Mouse (Mus musculus): ENCODE measurements around the gene Hist3h2ba. TPM values are rescaled to one million over a fixed set of nuclear protein-coding genes. Genes with fewer than 3 reads are reported as not detected.

Gene Hist3h2ba
- total and polyA plus RNA-seq, 2 experiments, result 0.37 TPM; not detected in 1

DNA sequence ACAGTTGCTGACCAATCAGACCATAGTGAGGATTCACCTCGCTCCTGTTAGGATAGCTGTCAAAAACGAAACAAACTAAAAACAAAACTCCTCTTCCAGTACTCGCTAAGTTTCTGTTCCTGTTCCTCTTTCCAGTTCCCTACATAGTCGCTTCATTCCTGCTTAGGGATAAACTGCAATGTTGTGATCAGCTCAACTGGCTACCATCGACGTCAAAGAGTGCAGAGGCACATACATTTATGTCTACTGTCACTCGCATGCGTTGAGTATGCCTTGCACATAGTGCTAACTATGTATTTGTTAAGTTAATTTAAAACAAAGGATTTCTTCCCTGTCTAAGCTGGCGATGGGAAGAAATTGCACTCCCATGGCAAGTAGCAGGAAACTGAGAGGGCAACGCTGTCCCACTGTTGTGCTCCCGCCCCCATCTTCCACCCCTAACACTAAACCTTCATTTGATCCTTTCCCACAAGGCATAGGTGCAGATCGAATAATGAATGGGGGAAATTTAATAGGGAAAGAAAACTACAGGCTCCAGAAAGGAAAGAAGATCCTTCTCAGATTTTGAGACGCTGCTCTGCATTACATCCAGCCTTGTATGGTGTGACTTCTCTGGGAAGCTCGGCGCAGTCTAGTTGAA lies 10.6 kb downstream of the Hist3h2ba start:
- DNase-seq (ENCODE audit: extremely low read depth, low read depth, low spot score), result peak; percentile 48
- 0 out of 2 replicates have a peak, but pooled peaks cover 2% of the 10 kb centered on the region for H3K36me3 ChIP-seq (ENCODE audit: control insufficient read depth, insufficient read depth, low read length)
- peaks cover 3% of the 10 kb centered on the region; the same call in 1 of the 2 replicates for H3K4me1 ChIP-seq (ENCODE audit: control insufficient read depth, insufficient read depth, low read length)
- no peak overlapping the region for H3K4me3 ChIP-seq (ENCODE audit: insufficient read depth, low read depth, low read length)
- TF ChIP-seq POLR2A (IDR thresholded peaks at IDR 0.05; ENCODE audit: extremely low read depth, insufficient read depth, low read length) (no peak), CTCF (IDR thresholded peaks at IDR 0.05; ENCODE audit: low read depth, low read length) (no peak)
- H3K79me2 ChIP-seq (ENCODE audit: control insufficient read depth, insufficient read depth, low read length), result peaks cover 2% of the 10 kb centered on the region; the same call in 1 of the 2 replicates
- 40% methylated on average over 15 of the region's 15 CpGs for whole genome bisulfite sequencing
- 0 out of 2 replicates have a peak, but pooled peaks cover 5% of the 10 kb centered on the region for H3K27me3 ChIP-seq (ENCODE audit: control insufficient read depth, insufficient read depth, low read length)
- H3K27ac ChIP-seq (replicated peaks; ENCODE audit: insufficient read depth, low read depth, low read length), result no peak overlapping the region
- no peak overlapping the region for H3K9ac ChIP-seq (ENCODE audit: low read depth, low read length)

DNA sequence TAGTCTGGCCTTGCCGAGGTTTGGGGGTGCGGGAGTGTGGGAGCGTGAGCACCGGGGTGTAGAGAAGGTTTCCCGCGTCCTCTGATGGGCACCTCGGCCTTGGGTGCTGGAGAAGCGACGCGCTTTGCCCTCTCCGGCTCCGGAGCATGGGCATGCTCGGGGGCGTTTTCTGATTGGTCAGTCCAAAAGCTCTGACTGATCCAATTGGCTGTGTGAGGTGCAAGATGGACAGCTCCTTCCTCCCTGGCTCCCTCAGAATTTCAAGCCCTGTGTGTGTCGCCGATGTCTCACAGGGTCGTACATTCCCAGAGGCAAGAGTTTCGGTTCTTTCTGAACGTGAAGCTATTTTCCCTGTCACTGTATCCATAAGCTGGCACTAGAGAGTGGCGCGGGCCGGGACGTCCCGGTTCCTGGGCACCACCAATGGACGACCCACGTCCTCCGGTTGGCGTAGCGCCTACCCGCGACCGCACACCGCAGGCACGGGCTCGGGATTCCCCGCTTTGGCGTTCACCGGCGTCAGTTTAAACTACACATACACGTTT lies 11.3 kb downstream of the Hist3h2ba start:
- Histone ChIP-seq H3K4me3 (ENCODE audit: insufficient read depth, low read depth, low read length) (peak overlapping the region; percentile 58), H3K4me1 (ENCODE audit: control insufficient read depth, insufficient read depth, low read length) (peaks cover 3% of the 10 kb centered on the region; the same call in 1 of the 2 replicates), H3K27ac (replicated peaks; ENCODE audit: insufficient read depth, low read depth, low read length) (no peak overlapping the region), H3K79me2 (ENCODE audit: control insufficient read depth, insufficient read depth, low read length) (peaks cover 2% of the 10 kb centered on the region; the same call in 1 of the 2 replicates), H3K36me3 (ENCODE audit: control insufficient read depth, insufficient read depth, low read length) (0 out of 2 replicates have a peak, but pooled peaks cover 2% of the 10 kb centered on the region), H3K9ac (ENCODE audit: low read depth, low read length) (peak overlapping the region; percentile 29), H3K27me3 (ENCODE audit: control insufficient read depth, insufficient read depth, low read length) (0 out of 2 replicates have a peak, but pooled peaks cover 5% of the 10 kb centered on the region)
- peak; percentile 73 for DNase-seq (ENCODE audit: extremely low read depth, low read depth, low spot score)
- WGBS, result 14% methylated on average over 40 of the region's 40 CpGs
- TF ChIP-seq CTCF (IDR thresholded peaks at IDR 0.05; ENCODE audit: low read depth, low read length) (peak; percentile 34; the same call in 1 of the 2 replicates), POLR2A (IDR thresholded peaks at IDR 0.05; ENCODE audit: extremely low read depth, insufficient read depth, low read length) (no peak)

DNA sequence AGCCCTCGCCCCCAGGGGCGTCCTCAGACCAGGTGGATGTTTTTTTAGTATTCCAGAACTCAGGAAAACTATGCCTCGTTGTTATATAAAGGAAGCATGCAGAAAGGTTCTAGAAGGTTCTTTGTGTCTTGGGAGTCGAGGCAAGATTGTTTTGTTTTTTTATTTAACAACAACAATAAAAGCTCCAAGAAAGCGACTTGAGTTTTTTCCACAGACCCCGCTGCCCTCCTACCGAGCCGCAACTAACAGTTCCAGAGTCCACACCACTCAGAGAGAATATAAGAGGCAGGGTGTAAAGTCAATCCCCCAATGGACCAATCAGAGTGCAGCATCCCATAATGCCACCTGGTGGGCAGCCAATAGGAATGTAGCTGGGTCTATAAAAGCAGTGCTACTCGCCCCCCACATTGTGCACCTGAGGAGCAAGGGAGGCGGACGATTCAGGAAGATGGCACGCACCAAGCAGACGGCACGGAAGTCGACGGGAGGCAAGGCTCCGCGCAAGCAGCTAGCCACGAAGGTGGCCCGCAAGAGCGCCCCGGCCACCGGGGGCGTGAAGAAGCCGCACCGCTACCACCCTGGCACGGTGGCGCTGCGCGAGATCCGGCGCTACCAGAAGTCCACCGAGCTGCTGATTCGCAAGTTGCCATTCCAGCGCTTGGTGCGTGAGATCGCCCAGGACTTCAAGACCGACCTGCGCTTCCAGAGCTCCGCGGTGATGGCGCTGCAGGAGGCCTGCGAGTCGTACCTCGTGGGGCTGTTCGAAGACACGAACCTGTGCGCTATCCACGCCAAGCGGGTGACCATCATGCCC lies 12.9 kb downstream of the Hist3h2ba start:
- H3K27ac ChIP-seq (replicated peaks; ENCODE audit: insufficient read depth, low read depth, low read length), result no peak overlapping the region
- no peaks in the 10 kb centered on the region for H3K79me2 ChIP-seq (ENCODE audit: control insufficient read depth, insufficient read depth, low read length)
- no peak overlapping the region for H3K4me3 ChIP-seq (ENCODE audit: insufficient read depth, low read depth, low read length)
- 0 out of 2 replicates have a peak, but pooled peaks cover 2% of the 10 kb centered on the region for H3K36me3 ChIP-seq (ENCODE audit: control insufficient read depth, insufficient read depth, low read length)
- H3K4me1 ChIP-seq (ENCODE audit: control insufficient read depth, insufficient read depth, low read length), result peaks cover 3% of the 10 kb centered on the region; the same call in 1 of the 2 replicates
- no peak overlapping the region for H3K9ac ChIP-seq (ENCODE audit: low read depth, low read length)
- DNase-seq (ENCODE audit: extremely low read depth, low read depth, low spot score), result no peak
- 0 out of 2 replicates have a peak, but pooled peaks cover 5% of the 10 kb centered on the region for H3K27me3 ChIP-seq (ENCODE audit: control insufficient read depth, insufficient read depth, low read length)
- WGBS, result 63% methylated on average over 50 of the region's 50 CpGs
- TF ChIP-seq CTCF (IDR thresholded peaks at IDR 0.05; ENCODE audit: low read depth, low read length), result no peak
- no peak for TF ChIP-seq POLR2A (IDR thresholded peaks at IDR 0.05; ENCODE audit: extremely low read depth, insufficient read depth, low read length)

DNA sequence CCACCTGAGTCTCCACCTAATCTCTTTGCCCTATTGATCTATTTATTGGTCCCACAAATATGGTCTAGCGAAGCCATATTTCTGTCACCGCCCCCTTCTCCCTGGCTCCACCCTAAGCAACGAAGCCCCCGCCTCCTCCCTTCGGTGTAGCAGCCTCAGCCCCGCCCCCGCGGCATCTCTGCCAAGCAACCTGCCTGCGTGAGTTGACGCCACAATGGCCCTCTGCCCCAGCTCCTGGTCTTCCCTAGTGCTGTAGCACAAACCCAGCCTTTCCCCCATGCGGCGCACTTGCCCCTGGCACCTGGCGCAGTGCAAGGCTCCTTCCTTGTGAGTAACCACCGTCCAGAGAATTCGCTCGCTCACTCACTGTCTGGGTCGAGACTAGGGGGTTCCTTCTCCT lies 14.8 kb downstream of the Hist3h2ba start:
- Histone ChIP-seq H3K36me3 (ENCODE audit: control insufficient read depth, insufficient read depth, low read length) (no peaks in the 10 kb centered on the region), H3K9ac (ENCODE audit: low read depth, low read length) (no peak overlapping the region), H3K27me3 (ENCODE audit: control insufficient read depth, insufficient read depth, low read length) (0 out of 2 replicates have a peak, but pooled peaks cover 5% of the 10 kb centered on the region), H3K4me3 (ENCODE audit: insufficient read depth, low read depth, low read length) (no peak overlapping the region), H3K4me1 (ENCODE audit: control insufficient read depth, insufficient read depth, low read length) (peaks cover 3% of the 10 kb centered on the region; the same call in 1 of the 2 replicates), H3K27ac (replicated peaks; ENCODE audit: insufficient read depth, low read depth, low read length) (no peak overlapping the region), H3K79me2 (ENCODE audit: control insufficient read depth, insufficient read depth, low read length) (no peaks in the 10 kb centered on the region)
- TF ChIP-seq CTCF (IDR thresholded peaks at IDR 0.05; ENCODE audit: low read depth, low read length), result no peak
- no peak for TF ChIP-seq POLR2A (IDR thresholded peaks at IDR 0.05; ENCODE audit: extremely low read depth, insufficient read depth, low read length)
- WGBS, result 37% methylated on average over 17 of the region's 17 CpGs
- no peak for DNase-seq (ENCODE audit: extremely low read depth, low read depth, low spot score)

DNA sequence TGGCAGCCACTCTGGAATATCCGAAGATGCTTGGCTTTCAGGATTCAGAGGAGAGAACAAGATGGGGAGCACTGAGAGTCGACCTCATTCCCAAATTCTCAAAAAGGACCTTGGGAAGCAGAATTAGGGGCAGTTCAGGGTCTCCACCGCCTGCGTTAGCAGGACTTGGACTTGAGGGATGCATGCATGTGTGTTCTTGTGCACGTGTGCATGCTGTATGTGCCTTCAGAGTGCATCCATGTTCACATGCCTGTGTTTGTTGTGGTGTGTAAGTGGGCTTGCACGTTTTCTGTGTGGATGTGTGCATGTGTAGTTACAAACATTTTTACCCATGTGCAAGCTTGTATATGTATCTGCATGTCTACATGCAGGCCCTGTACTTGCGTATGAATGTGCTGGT lies 15.5 kb downstream of the Hist3h2ba start:
- Histone ChIP-seq H3K79me2 (ENCODE audit: control insufficient read depth, insufficient read depth, low read length) (no peaks in the 10 kb centered on the region), H3K27ac (replicated peaks; ENCODE audit: insufficient read depth, low read depth, low read length) (no peak overlapping the region), H3K36me3 (ENCODE audit: control insufficient read depth, insufficient read depth, low read length) (no peaks in the 10 kb centered on the region), H3K4me3 (ENCODE audit: insufficient read depth, low read depth, low read length) (no peak overlapping the region), H3K4me1 (ENCODE audit: control insufficient read depth, insufficient read depth, low read length) (peaks cover 3% of the 10 kb centered on the region; the same call in 1 of the 2 replicates), H3K27me3 (ENCODE audit: control insufficient read depth, insufficient read depth, low read length) (0 out of 2 replicates have a peak, but pooled peaks cover 5% of the 10 kb centered on the region), H3K9ac (ENCODE audit: low read depth, low read length) (no peak overlapping the region)
- DNase-seq (ENCODE audit: extremely low read depth, low read depth, low spot score), result no peak
- WGBS, result 86% methylated on average over 7 of the region's 7 CpGs
- TF ChIP-seq POLR2A (IDR thresholded peaks at IDR 0.05; ENCODE audit: extremely low read depth, insufficient read depth, low read length) (no peak), CTCF (IDR thresholded peaks at IDR 0.05; ENCODE audit: low read depth, low read length) (no peak)
